Mouse (Mus musculus) olfactory bulb, adult 2 months (tissue): Measurements from ENCODE around the gene Lgals2. TPM values are rescaled to one million over a fixed set of nuclear protein-coding genes. Genes with fewer than 3 reads are reported as not detected.

ENCODE experiments used
- H3K27ac ChIP-seq: fragments of 200-500 bp; 2 replicates; pipeline ENCODE4 v1.5.1; 2012; ENCODE audit warnings: low read depth, low read length; ENCODE audit not compliant: insufficient read depth
- H3K4me1 ChIP-seq: fragments of 200-500 bp; 2 replicates; pipeline ENCODE4 v1.6.1; 2012; ENCODE audit warnings: low read length; ENCODE audit not compliant: control insufficient read depth, insufficient read depth
- H3K4me3 ChIP-seq: fragments of 200-500 bp; 2 replicates; pipeline ENCODE4 v1.5.1; 2012; ENCODE audit warnings: mild to moderate bottlenecking, low read depth, low read length, moderate library complexity; ENCODE audit not compliant: insufficient read depth
- CTCF ChIP-seq: fragments of 200-500 bp; IDR thresholded peaks from 2 replicates; pipeline ENCODE4 v1.5.1; 2012; ENCODE audit warnings: low read depth, mild to moderate bottlenecking, low read length, moderate library complexity; ENCODE audit not compliant: insufficient read depth
- POLR2A ChIP-seq: fragments of 200-500 bp; IDR thresholded peaks from 2 replicates; pipeline ENCODE4 v1.6.1; 2012; ENCODE audit warnings: mild to moderate bottlenecking, low read depth, low read length, moderate library complexity; ENCODE audit not compliant: insufficient read depth
- WGBS: fragments of 180-500 bp; shearing (Covaris S2); methylation state at CpG from one replicate; pipeline ENCODE4 v1.1.7; 2018; 5-methylcytosine and 5-hydroxymethylcytosine counted together
- polyA plus RNA-seq: library from polyadenylated mRNA; stranded (reverse); fragments of >200 nt; gene quantifications from 2 replicates; pipeline ENCODE4 v1.2.4, GENCODE M21; 2012; ENCODE audit warnings: low replicate concordance; ENCODE audit not compliant: missing spikeins, insufficient read depth, insufficient read length

Lgals2 gene
- polyA plus RNA-seq = not detected in 2 replicates

DNA sequence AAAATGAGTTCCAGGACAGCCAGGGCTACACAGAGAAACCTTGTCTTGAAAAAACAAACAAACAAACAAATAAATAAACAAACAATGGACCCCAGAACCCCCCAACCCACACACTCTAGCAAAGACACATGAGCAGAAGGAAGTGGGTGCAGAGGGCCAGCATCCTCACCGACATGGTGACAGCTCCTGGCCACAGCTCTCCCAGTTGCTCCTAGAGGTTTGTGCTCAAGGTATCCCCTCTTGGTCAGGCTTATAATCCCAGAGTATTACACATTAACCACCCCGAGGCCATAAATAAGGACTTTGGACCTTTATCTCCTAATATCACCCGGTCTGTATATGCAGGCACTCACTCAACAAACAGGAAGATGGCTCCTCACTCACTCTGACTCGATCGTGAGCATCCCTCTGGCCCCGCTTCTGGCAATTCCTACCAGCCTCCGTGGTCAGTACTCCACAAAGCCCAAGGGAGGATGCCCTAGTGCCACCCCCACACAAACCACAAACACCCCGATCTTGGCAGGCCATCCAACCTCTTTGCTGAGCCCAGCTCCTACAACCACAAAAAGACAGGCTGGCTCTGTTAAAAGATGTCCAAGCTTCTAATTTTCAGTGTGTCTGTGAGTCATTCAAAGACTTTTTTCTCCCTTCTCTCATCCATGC, at the start of gene Lgals2:
Gene Lgals2, minus strand, starts transcription at position 227 of the 663 bp plus-strand sequence.
- WGBS = 71% methylated on average over 8 of the region's 8 CpGs
- H3K4me1 ChIP-seq = peaks cover 4% of the 10 kb centered on the region; the same call in 1 of the 2 replicates

DNA sequence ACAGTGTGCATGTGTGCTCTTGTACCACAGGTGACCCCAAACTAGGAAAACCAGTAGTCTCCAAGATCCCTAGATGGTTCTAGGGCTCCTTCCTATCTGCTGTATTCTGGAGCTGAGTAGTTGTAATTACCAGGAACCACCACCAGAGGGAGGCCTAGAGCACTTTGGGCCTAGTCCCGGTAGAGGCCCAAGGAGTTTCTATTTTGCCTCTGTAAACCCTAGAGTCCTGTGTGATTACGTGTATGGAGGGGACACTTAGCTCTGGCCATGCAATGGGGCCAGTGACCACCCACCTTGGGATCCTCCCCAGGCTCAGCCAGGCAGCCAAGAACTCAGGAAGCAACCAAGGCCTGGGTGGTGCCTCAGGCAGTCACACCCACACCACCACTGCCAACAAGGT, 47.9 kb upstream of the Lgals2 start:
- H3K4me1 ChIP-seq = peaks cover 26% of the 10 kb centered on the region
- WGBS = 3% methylated on average over 2 of the region's 2 CpGs
- TF ChIP-seq POLR2A (no peak), CTCF (peak; percentile 40; the same call in 1 of the 2 replicates)
- H3K4me3 ChIP-seq = no peak overlapping the region
- no peak overlapping the region for H3K27ac ChIP-seq

More for the DNA sequence above, at the start of gene Lgals2:
- no peak for TF ChIP-seq POLR2A
- Histone ChIP-seq H3K27ac (no peak within 1 kb of the TSS), H3K4me3 (no peak within 1 kb of the TSS)

DNA sequence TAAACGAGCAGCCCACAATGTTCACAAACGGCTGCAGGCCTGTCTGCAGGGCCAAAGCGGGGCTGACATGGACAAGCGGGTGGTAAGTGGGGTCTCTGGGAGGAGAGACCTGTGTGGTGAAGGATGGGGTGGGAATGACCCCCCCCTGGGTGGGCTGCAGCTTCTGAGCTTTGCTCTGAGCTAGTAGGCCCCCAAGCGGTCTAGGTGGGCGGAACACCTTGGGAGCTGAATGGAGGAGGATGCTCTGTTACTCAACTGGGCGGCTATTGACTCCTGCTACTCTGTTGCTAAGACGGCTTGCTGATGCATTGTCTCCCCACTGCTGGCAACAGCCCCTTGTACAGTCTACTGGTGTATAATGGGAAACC, 46.1 kb upstream of the Lgals2 start:
- Histone ChIP-seq H3K4me1 (peaks cover 26% of the 10 kb centered on the region), H3K27ac (no peak overlapping the region), H3K4me3 (no peak overlapping the region)
- 72% methylated on average over 8 of the region's 8 CpGs for WGBS
- TF ChIP-seq CTCF = no peak

DNA sequence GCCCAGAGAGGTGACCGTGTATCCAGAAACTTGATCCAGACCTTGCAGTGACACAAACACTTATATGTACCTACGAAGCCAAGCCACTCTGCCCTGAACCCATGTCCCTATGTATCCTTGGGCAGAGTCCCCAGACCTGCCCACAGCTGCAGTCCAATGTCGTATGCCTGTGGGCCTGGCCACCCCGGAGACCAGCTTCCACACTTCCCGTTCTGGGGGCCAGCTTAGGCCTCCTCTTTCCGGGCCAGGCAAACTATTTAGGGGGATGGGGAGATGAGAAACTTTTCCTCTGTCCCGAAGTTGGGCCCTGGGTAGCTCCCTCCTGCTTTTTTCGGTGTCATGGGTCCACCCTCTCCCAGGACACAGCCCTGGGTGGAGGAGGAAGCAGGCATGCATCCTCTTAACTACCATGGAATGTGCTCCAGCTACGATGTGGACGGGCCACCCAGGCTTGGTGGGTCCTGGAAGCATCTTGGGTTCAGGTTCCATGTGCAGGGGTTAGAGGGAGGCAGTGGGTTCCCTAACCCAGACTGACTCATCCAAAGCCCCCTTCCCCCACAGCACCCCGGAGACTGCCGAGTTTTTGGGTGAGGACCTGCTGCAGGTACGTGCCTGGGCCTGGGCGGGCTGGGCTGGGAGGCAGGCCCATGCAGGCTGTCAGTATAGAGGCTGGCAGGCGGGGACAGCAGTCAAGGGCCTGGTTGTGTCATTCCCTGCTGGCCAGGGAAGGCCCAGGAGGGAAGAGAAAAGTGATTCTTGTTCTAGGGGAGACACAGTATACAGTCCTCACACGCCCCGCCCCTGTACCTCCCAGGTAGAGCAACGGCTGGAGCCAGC, 45.5 kb upstream of the Lgals2 start:
- no peak for TF ChIP-seq POLR2A
- no peak for TF ChIP-seq CTCF
- Histone ChIP-seq H3K4me1 (peaks cover 30% of the 10 kb centered on the region), H3K27ac (no peak overlapping the region), H3K4me3 (peak overlapping the region; percentile 63)
- WGBS = 56% methylated on average over 18 of the region's 18 CpGs

DNA sequence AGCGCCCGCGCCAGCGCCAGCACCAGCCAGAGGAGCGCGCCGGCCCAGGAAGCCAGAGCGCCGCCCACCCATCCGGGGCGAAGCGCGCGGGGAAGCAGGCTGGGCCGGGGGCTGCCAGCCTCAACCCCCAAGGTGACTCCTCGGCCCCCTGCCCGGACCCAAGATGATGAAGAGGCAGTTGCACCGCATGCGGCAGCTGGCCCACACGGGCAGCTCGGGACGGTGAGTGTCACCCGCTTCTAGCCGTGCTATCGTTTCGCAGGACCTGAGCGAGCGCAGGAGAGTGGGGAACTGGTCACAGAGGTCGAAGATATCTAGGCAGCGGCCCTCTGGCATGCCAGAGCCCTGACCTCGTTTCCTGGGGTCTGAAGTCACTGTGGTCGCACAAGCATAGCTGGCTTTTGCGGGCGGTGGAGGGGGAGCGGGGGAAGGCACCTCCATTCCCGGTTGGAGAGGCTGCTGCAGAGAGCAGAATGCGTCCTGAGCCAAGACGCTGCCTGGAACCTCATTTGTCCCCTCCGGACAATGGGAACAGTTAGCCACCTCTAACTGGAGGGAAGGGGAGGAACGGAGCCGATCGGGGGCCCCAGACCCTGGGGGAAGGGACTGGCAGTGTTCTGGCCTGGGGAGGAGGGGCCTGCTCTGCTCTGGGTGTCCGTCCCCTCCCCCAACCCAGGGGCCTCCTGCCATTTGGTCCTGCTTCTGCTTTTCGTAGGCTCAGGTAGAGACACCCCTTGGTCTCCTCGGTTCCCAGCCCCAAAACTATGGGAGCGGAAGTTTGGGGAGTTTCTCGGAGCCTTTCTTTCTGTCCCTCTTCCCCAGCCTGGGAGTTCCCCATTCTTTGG, 44.6 kb upstream of the Lgals2 start, which contains the start of gene Sh3bp1:
Gene Sh3bp1, plus strand, starts transcription at position 29 of the 845 bp plus-strand sequence.
- TF ChIP-seq POLR2A = peak; percentile 33; the same call in 1 of the 2 replicates
- TF ChIP-seq CTCF = no peak
- WGBS = 5% methylated on average over 46 of the region's 47 CpGs
- peak within 1 kb of the TSS; percentile 63 for H3K4me3 ChIP-seq
- peaks cover 32% of the 10 kb centered on the region for H3K4me1 ChIP-seq
- H3K27ac ChIP-seq = 0 out of 2 replicates have a peak within 1 kb of the TSS, but pooled peaks have one; percentile 2

DNA sequence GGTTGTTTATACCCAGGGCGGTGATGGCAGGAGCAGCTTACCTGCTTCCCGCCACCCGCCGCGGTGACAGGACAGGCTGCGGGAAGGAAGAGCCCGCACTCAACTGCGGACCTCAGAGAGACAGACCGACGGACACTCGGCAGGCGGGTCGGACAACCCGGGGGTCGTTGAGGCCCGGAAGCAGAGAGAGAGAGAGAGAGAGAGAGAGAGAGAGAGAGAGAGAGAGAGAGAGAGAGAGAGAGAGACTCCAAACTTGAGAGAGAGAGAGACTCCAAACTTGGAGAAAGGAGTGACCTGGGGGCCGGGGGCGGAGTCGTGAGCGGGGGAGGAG, 44.0 kb upstream of the Lgals2 start, which contains the start of gene Gm49510:
Gene Gm49510, plus strand, starts transcription at position 259 of the 331 bp plus-strand sequence.
- H3K27ac ChIP-seq = 0 out of 2 replicates have a peak within 1 kb of the TSS, but pooled peaks have one; percentile 2
- peaks cover 32% of the 10 kb centered on the region for H3K4me1 ChIP-seq
- no peak for TF ChIP-seq POLR2A
- TF ChIP-seq CTCF = no peak
- H3K4me3 ChIP-seq = peak within 1 kb of the TSS; percentile 63
- WGBS = 9% methylated on average over 20 of the region's 20 CpGs

DNA sequence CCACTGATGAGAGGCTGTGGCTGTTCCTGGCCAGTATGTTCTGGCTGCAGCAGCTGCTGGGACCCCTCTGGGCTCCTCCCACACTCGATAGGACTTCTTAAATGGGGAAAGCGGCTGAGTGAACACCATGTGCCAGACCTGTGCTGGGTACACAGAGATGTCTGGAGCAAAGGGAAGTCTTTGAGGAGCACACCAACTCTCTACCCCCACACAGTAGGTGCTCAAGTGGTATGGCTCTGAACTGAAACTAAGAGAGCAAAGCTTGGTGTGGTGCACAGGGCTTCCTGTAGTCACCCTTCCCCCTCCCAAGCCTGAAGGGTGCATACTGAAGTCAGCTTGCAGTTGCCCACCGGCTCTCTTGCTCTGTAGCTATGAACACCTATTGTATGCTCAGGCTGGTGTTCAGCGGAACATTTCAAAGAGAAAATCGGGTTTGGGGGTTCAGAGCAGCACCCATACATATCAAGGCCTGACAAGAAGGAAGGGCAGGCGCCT, 43.2 kb upstream of the Lgals2 start:
- WGBS = 68% methylated on average over 6 of the region's 6 CpGs
- TF ChIP-seq POLR2A = no peak
- no peak for TF ChIP-seq CTCF
- H3K27ac ChIP-seq = no peak overlapping the region
- no peak overlapping the region for H3K4me3 ChIP-seq
- peaks cover 31% of the 10 kb centered on the region for H3K4me1 ChIP-seq

DNA sequence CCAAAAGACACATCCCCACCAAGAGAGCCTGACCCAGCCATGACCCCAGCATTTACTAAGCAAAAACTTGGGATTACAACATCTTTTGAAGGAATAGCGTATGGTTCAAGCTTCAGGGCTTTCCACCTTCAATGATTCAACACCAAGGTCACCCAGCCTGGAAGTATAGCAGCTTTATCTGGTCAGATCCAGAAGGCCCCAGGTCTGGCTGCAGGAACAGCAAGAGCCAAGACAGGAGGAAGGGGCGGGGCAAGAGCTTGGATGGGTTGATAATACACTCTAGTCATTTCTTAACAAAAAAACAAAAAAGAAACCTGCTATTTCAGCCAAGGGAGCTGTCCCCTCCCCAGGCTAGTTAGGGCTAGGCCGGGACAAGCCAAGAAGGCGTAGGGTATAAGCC, 42.2 kb upstream of the Lgals2 start:
- no peak overlapping the region for H3K27ac ChIP-seq
- H3K4me1 ChIP-seq = peaks cover 28% of the 10 kb centered on the region
- TF ChIP-seq CTCF (no peak), POLR2A (no peak)
- 89% methylated on average over 4 of the region's 4 CpGs for WGBS
- H3K4me3 ChIP-seq = no peak overlapping the region

DNA sequence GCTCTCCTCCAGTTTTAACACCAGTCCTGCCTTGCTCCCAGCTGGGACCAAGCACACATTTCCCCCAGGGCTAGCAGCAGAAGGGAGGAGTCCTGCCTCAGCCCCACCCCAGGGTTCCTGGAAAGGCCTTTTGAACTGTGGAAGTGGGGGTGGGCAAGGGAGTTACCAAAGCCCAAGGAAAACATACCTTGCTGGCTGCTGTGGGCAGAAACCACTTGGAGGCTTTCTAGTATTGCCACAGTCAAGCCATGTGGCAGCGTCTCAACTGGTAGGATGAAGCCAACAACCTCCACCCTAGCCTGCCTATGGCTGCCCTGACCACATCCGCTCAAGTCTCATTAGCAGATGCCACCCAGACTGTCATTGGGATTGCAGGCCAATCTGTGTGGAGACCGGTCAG, 40.8 kb upstream of the Lgals2 start:
- H3K27ac ChIP-seq = no peak overlapping the region
- H3K4me1 ChIP-seq = peaks cover 24% of the 10 kb centered on the region
- no peak overlapping the region for H3K4me3 ChIP-seq
- 92% methylated on average over 3 of the region's 3 CpGs for whole genome bisulfite sequencing
- no peak for TF ChIP-seq POLR2A
- TF ChIP-seq CTCF = no peak
